Mouse (Mus musculus): ENCODE measurements around the gene Prelid3b.

DNA sequence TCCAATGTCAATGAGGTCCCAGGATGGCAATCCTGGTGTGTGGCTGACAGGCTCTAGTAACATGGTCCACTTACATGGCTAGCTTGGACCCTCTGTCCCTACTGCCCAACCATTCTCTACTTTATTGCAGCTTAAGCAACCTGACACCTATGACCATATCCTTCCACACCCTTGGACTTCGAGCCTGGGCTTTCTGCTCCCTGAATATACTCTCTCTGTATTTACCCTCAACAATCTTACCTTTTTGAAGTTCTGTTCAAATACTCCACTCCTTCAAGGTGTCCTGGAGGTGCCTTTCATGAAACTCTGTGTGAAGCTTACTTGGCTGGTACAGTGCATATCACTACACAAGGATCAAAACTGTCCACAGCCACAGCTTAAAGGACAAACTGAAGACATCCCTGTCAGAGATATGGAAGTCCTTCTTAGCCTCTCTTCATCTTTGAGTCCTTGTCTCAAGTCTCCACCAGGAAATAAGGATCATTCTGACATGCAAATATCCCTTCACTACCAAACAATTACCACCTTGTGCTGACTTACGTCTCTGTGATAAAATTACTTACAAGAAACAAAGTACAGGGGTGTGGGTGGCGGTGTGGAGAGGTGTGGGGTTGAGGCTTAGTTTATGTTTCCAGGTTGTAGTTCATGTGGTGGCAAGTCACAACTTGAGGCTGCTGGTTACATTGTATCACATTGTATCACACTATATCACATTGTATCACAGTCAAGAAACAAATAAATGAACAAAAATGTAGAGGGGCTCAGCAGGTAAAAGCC, 4.8 kb upstream of the Prelid3b start:
- TF ChIP-seq CTCF (IDR thresholded peaks at IDR 0.05; ENCODE audit: control insufficient read depth, insufficient read depth, insufficient replicate concordance, low read depth, low read length): no peak
- TF ChIP-seq POLR2A (IDR thresholded peaks at IDR 0.05; ENCODE audit: control insufficient read depth, low read depth, low read length): no peak
